Mouse (Mus musculus): ENCODE results near the gene Galnt14.

The Galnt14 gene

DNA sequence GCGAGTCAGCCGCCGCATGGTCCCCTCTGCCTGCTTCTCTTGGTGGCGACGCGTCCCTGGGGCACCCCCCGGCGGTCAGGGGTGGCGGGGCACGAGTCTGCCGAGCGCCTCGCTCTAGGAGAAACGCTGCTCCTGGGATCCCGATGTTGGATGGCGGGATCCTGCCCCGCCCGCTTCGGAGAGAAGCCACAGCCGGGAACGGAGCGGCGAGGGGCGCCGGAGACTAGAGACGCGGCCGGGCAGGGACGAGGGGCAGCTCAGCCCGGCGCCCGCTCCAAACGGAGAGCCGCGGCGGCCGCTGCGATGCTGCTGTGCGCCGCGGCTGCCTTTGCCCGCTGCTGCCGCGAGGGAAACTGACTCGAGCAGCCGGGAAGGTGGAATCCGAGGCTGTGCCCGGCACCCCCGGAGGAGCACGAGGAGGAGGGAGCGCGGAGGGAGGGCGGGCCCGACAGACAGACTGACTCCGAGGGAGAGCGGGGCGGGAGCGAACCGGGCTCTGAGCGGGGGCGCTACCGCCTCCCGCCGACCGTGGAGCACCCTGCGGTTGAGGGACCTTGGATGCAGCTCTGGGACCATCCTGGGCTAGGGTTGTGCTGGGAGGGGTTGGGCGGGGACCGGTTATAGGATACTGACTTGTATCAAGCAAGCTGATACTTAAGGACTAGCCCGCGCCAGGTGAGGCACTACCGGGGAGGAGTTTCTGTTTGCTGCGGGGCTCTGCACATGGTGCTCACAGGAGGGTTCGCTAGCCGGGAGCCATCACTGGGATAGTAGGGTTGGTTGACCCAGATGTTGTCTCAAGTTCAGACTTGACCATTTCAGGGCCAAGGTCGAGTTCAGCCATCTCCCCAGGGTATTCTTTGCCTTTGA is at the start of gene Galnt14:
Galnt14 (minus strand) TSS at position 412 of the 870 bp plus-strand sequence.
- peak; percentile 21 for DNase-seq (ENCODE audit: low spot score)

DNA sequence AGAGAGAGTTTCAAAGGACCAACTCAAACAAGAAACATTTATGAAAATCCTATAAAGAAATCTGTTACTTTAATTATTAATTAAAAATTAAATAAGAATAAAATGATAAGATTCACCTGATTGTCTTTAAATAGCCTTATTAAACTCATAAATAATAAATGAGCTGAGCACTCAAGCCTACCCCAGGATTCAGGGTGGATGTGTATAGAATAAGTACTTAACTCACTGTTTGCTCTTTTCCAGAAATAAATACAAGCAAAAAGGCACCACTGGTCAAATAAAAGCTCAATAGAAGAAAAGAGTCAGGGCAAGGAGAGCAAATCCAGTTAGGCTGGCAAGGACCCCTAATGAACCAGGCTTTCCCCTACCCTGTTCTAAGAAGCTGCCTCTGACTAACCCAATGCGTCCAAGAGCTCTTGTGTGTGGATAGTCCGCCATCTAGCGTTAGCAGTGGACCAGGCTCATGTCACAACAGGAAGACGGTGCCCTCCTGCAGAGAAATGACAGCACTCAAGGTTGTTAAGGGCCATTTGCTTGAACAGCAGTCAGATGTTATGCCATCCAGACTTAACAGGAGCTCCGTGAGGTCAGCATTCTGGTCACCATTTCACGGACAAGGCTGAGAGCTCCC is 33.5 kb upstream of the Galnt14 start:
- peak; percentile 33 for DNase-seq (ENCODE audit: low spot score)

DNA sequence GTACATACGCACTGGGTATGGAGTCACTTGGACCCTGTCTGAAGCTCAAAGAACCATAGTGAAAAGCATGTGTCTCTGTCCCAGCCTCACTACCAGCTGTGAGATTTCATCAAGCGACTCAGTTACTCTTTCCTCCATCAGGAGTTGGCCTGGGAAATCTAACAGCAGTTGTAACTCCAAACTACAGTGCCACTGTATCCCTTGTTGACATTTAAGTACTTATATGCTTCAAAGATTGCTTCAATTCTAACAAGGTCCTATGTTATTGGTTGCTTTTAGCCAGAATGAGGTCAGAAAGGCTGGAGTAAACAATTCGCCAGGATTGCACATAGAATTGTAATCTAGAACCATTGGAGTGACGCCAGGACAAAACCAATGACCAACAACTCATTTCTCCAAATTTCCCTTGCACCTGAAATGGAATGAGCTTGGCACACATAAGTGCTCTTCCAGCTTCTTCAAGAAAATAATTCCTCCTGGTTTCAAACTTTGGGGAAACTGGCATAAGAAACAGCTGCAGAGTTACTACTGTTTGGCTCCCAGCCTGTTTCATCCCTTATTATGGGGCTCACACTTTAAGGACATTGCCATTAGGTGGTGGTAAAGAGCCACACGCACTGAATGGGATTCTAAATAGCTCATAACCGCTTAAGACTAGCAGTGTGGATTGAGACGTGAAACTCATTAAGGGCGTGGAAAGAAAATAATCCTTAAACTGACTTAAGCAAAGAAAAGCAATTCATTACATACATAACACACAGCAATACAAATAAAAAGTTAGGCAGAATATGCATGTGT is 13.8 kb upstream of the Galnt14 start:
- DNase-seq (ENCODE audit: low spot score) = no peak

DNA sequence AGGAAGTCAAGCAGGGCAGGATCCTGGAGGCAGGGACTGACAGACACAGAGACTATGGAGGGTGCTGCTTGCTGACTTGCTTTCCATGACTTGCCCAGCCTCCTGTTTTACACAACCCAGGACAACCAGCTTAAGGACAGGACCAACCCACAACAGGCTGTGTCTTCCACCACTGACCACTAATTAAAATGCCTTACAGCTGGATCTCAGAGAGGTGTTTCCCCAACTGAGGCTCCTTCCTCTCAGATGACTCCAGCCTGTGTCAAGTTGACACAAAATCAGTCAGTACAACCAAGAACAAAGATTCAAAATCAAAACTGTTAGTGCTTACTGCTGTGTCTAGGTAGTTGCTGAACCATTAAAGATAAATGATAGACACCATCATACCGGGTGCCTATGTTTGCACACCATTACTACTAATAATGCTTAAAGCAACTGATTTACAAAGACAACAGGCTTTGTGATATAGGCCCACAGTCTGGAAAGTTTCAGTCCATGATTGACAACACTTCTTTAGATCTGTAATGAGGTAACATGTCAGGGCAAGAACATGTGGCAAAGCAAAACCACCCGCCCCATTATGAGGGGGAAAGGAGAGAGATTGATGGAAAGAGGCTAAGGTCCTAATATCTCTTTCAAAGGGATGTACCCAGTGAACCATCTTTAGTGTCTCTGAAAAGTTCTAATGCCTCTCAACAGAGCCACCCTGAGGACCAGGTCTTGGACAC is 8.9 kb upstream of the Galnt14 start:
- DNase-seq (ENCODE audit: low spot score) = no peak

DNA sequence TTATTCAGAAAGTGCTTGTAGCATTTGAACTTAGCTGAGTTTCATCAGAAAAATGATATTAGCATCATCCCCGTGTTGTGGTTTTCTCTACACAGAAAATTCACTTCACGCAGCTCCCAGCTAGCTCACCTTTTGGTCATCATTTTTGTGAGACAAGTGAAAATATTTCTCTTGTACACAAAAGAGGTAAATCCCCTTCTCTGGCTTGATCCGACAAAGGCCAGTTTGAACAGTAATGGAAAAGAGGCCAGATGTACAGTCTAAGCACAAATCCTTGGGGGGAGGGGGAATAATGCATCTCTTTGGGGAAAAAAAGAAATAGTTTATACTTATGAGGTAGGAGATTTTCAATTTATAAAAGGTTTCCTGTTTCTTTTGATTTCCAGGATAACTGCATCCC is 6.4 kb upstream of the Galnt14 start:
- DNase-seq (ENCODE audit: low spot score) = no peak

DNA sequence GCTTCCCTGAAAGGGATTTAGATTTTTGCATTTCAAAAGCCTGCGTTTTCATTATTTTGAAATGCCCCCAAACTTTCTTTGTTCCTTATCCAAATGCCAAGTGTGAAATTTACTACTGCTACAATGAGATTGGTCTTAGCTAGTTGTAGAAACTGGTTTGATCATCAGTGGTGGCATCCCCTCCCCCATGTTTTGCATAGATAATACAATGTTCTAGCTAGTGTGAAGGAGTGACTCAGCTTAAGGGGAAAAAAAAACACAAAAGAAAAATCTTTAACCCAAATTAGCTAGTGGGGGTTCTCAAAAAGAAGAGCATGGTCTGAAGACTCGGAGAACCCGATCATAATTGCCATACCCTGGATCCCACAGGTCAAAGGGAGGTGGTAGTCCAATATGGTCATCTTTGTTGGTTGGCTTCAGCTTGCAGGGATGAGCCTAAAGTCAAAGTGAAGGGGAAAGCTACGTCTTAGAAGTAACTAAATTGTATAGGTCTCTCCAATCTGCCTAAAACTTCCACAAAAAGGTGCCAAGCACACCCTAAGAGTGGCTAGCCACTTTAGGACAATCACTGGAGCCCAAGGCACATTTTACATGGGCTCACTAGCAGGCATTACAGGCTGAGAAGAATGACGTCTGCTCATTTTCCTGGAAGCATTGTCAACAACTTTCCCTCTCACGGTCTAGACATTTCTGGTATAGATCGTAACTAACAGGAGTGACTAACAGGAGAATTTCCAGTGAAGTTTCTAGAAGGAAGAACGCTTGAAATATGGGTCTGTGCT is 4.4 kb upstream of the Galnt14 start:
- DNase-seq (ENCODE audit: low spot score) = no peak

DNA sequence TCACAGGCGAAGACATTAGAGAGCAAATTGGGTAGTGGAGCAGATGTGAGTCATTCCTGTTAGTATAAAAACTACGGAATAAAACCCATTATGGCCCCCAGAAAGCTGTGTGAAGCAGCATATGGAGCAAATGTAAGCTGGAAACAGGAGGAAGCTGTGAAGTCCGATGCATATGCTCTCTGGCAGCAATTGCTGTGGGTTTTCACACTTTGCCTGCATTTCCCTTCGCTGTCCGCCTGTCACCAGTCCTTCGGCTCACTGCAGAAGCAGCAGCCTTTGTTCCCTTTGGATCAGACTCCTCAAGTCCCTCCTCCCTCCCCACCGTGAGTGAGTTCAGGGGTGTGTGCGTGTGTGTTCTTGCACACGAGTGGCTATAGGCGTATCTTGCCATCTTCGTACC is 3.1 kb upstream of the Galnt14 start:
- DNase-seq (ENCODE audit: low spot score) = no peak

DNA sequence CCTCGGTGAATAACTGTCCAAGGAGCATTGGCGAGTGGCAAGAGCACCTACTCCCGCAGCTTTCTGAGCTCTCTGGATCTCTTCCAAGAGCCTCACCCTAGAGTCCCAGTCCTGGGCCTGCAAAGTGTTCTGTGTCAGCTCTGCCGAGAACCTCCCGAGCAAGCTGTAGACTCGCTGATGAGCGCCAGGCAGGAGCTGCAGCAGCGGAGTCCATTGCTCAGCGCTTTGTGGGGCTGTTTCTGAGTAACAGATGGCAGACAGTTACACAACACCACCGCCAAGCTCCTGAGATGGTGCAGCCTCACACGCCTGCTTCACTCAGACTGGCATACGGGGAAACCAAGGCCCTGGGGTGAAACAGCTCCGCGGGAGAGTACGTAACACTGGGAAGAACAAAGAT is 1.7 kb upstream of the Galnt14 start:
- no peak for DNase-seq (ENCODE audit: low spot score)

DNA sequence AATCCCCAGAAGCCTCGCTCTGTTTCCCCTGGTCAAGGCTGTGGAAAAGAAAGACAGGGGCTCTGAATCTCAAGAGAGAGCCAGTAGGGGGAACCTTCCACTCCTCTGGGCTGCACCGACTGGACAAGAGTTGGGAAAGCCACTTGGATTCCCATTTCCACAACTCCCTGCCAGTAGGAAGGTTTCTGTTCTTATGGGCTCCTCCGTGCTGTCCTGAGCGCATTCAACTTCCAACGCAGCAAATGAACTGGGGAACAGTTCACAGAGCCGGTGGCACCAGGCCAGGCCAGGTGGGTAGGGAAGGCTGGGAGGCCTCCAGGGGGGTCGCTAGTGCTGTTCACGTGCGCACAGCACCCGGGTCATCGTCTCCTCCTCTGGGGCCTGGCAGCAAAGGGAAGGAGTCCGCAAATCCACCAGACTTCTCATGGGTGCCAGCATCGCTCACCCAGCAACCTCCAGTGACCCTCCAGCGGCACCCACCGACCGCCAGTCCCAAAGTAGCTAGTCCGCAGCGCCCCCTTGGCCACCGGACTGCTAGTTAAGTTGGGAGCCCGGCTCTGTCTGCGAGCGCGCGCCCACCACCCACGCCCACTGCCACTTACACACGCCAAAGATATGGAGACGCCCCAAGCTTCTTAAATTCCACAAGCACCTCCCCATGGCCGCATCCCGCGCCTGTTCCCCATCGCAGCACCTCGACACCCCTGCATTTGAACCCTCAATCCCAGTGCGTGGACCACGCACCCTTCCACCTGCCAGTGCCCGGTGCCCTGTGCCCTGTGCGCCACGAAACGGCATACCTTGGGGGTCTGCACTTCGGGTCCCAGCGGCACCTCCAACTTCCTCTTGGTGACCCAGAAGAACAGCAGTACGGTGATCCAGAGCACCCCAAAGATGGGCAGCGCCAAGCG is 867 bp downstream of the Galnt14 start:
- DNase-seq (ENCODE audit: low spot score) = no peak

DNA sequence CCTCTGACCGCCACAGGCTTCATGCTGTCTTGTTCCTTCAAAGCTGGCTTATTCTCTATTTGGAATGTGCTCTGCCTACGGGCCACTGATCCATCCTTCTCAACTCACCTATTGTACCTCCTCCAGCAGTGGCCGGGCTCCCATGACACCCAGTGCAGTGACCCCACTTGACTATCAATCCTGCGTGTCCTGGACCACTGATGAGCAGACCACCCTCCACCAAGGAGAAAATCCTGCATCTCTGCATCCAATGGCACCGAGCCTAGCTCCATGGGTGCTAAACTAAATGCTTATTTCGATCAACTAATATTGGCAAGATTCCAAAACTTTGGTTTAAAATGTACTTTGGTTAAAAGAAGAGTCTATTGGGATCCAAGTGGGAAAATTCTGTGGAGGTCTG is 1.8 kb downstream of the Galnt14 start:
- DNase-seq (ENCODE audit: low spot score) = no peak

DNA sequence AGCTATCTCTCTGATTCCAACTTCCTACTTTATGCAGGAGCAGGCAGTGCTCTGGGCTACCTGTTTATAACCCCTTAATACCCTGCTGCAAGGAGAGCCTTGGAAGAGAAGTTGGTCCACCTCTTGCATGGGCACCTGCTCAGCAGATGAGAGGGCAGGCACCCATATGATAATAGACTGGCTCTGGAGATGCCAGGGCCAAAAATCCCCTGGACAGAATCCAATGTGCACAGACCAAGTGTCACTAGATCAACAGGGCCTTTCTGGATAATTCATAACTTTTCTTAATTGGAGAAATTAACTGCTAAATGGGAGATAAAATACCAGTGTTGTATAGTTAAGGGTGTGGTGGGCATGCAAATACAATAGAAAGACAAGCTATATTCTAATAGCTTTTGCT is 6.7 kb downstream of the Galnt14 start:
- no peak for DNase-seq (ENCODE audit: low spot score)

DNA sequence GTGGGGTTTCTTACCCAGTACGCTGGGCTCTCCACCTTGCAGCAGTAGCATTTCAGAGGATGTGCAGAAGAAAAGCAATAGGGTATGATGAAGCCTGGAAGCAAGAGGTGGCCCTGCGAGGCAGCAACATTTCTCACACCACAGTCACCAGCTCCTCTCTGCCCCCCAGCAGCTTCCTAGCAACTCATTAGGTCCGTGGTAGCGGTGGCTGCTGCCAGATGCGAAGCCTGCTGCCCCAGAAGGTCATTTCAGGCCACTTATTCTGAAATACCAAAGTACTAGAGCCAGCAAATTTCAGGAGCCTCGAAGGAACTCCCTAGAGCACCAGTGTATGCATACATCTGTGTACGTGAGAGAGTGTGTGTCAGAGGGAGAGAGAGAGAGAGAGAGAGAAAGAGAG is 9.2 kb downstream of the Galnt14 start:
- no peak for DNase-seq (ENCODE audit: low spot score)

DNA sequence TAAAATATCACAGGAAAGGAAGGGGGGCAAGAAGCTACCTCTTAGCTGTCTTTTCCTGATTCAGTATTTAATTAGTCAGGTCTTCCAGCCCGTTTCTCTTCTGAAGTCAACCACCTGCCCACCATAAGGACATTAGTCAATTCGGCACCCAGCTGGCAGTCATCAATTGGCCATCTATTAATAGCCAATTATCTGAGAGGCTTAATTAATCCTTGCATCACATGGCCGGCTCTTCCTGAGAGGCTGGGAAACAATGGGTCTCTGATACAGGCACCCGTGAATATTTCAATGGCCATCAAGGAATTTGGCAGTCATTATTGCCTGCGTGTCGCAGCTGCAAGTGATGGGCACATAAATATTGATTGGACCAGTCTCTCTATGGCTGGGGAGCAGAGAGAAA is 10.4 kb downstream of the Galnt14 start:
- no peak for DNase-seq (ENCODE audit: low spot score)

DNA sequence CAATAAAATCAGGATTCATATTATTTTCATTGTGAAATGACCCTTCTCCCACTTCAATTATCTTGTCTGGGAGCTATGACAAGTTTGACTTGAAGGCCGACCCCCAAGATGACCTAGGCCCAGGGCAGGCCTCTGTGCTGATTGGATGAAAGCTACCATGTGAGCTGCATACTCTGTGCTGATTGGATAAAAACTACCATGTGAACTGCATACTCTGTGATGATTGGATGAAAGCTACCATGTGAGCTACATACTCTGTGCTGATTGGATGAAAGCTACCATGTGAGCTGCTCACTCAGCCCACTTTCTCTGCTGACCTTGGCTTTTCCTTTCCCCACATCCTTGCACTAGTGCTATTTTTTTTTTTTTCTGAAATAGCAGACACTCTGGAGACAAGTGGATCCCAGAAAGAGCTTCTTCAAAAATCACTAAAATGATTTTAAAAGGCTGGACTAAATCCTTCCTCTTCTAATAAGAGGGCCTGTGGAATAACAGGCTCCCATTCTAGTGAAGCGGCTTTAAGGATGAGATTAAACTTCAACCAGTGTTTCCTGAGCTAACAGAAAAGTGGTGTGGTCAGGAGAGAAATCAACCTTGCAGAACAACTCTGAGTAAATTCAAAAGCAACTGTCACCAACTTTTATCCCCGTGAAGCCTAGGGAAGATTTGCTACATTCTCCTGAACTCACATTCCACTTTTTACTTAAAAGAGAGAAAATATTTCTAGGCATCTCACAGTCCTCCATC is 15.9 kb downstream of the Galnt14 start:
- no peak for DNase-seq (ENCODE audit: low spot score)

DNA sequence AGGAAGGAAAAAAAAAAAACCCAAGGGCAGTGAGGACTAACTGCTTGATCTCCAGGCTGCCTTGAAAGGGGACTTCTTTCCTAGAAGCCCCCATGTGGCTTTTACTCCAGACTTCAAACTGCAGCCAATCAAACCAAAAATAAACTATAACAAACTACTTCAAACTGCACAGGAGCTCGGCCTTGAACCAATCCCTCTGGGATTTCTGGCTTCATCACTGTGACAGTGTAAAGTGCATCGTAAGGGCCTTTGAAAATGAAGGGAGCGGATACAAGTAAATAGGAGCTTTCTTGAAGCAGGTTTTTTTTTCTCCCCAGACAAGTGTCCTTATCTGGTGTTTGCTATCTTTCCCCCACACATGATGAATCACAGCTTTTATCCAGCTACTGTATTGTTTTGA is 22.0 kb downstream of the Galnt14 start:
- DNase-seq (ENCODE audit: low spot score) = no peak

DNA sequence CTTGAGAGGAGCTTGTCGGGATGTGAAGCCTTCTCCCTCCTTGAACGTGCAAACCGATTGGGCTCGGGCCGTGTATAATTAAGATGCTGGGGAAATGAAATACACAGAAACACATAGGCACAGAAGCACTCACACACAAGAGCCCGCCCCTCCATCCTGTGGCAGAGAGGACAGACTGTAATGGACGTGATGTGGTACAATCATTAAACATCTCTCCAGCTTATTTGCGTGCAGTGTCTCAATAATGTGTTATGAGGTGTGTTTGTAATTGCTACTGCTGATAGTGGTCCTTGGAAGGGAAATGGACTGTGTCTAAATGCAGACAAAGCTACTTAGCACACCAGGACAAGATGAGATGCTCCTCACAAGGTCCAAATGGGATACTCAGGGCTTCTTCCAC is 24.0 kb downstream of the Galnt14 start:
- DNase-seq (ENCODE audit: low spot score) = no peak

DNA sequence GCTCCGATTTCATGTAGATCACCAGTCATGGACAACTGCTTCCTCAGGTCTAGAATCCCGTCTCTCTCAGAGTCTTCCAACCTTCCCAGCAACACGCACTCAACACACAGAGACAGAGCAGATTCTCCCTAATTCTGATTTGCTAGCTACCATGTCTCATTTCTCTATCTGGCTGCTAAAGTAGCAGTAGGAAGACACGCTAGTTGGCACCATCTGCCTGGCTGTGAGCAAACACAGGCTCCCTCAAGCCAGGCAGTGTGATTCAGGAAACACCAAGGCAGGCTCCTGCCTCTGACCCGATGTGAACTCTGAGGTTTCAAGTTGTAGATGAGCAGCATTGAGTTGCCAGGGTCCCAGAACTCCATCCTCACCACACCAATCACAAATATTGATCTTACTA is 25.5 kb downstream of the Galnt14 start:
- DNase-seq (ENCODE audit: low spot score) = no peak

DNA sequence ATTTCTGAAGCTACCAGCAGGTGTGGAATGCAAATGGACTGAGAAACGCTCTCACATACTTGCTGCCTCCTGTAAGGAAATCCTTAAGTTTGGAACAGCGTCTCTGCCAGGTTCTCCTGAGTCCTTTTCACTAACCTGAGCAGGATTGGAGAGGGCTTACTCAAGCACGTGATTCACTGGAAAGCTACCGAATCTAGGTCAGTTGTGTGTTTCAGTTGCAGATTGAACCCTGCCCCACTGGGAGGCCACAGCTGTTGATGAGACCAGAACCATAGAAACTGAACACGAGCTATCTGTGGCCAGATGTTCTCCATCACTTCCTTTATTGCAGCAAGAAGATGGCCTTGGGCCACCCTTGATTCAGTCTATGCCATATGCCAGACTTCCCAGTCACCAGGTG is 38.3 kb downstream of the Galnt14 start:
- DNase-seq (ENCODE audit: low spot score) = no peak

DNA sequence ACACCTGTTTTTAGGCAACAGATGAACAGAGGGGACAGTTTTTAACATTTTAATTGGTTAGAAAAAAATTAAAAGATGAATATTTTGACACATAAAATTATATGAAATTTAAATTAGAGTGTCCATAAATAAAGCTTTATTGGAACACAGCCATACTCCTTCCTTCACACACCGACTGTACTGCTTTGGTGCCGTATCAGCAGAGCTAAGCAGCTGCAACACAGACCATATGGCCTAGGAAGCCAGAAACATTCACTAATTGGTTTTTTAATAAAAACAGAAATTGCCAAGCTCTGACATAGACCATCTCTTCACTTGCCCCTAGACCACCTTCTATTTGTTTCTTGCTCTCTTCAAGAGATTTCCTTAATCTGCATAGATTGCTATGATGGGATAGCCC is 40.2 kb downstream of the Galnt14 start:
- no peak for DNase-seq (ENCODE audit: low spot score)

DNA sequence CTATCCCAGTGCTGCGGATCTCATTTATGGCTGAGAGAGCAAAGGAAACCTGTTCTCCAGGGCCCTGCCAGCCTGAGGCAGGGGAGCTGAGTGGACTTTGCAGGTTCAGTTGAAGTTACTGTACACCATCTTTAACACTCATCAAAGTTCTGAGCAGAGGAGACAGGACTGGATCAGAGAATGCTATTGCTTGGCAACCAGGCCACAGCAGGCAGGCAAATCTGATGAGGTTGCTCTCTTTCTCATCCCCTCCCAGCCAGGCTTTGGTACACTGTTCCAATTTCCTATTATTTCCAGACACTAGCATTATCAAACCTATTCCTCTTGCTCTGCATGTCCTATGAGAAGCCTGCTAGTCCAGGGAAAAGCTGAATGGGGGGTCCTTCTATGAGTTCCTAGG is 41.3 kb downstream of the Galnt14 start:
- no peak for DNase-seq (ENCODE audit: low spot score)
